Mouse (Mus musculus) kidney, postnatal 4 days (tissue): Measurements from ENCODE around the gene Ptpru.
A peak's percentile ranks its signal among the peaks of the same experiment; 100 is the strongest.
"Not testable (repeated sequence)": the region's sequence is repeated elsewhere in the genome, so short reads cannot be mapped to it uniquely, and the experiment has no call there.

ENCODE experiments used
- DNase-seq, 2 experiments: peaks; one replicate each; pipeline ENCODE4 v3.0.0; 2021; ENCODE audit warnings: mixed read lengths in 2 of 2

Gene Ptpru

GRCm38 (mm10) chr4:131833971-131834609 is 4.0 kb downstream of the Ptpru start:
- peak; percentile 81 to 85 for DNase-seq

DNA sequence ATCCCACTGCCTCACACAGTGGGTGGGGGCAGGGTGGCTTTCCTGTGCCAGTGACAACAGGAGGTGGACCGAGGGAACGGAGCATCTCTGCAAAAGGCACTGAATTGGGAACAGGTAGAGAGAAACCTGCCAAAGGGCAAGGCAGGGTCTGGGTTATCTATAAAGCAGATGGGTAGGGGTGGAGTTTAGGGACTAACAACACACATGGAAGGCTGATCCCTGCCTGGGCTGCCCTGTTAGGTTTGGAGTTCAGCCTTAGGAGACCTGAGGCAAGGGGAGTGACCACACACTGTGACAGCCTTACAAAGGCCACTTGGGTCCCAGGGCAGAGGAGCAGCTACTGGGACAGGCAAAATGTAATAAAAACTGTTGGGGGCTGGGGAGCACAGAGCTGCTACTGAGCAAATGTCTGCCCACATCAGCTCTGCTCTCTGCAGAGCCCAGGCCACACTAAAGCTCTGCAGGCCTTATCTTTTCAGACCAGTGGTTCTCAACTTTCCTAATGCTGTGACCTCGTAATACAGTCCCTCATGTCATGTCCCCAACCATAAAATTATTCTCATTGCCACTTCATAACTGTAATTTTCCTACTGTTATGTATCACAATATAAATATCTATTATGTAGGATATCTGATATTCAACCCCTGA is 5.2 kb downstream of the Ptpru start:
- DNase-seq = no peak

GRCm38 (mm10) chr4:131831546-131832045 is 6.5 kb downstream of the Ptpru start:
- no peak for DNase-seq

DNA sequence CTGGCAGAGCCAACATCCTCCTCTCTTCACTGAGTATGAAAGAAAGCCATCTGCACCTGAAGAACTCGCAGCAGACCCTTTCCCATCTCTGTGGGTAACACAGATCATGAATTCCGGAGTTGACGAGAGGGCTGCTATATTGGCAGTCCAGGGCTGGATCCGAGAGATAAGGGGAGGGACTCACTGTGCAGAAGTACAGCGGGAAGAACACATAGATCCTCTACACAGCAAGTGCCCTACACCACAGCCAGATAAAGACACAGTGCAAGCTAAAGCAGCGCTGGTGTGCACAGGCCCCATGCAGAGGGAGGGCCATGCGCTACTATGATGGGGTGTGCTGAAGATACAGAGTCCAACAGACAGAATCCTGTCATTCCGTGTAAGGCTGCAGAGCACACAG is 9.0 kb downstream of the Ptpru start:
- DNase-seq = no peak

GRCm38 (mm10) chr4:131826905-131827304 is 11.2 kb downstream of the Ptpru start:
- DNase-seq = peak; percentile 70 to 74

GRCm38 (mm10) chr4:131825830-131826229 is 12.3 kb downstream of the Ptpru start:
- DNase-seq = peak; percentile 46 to 48

DNA sequence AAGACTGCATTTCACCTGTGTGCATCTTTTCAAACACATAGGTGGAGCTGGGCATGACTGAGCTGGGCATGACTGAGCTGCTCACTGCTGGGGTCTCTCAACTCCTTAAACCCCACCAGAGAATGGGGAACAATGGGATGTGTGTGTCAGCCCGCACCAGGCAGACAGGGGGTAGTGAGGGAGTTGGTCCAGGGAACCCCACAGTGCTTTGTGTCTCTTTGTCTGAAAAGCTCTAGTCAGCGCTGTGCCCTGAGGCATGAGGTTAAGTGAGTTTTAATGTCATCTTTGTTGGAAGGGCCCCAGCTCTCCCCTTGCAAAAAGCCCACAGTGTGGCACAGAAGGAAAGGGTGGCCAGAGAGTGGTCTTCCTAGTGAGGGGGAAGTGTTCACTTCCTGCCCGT is 13.1 kb downstream of the Ptpru start:
- DNase-seq = no peak

- no peak for DNase-seq
These were observed 15.5 kb downstream of the Ptpru start for GRCm38 (mm10) chr4:131822583-131822982.

DNA sequence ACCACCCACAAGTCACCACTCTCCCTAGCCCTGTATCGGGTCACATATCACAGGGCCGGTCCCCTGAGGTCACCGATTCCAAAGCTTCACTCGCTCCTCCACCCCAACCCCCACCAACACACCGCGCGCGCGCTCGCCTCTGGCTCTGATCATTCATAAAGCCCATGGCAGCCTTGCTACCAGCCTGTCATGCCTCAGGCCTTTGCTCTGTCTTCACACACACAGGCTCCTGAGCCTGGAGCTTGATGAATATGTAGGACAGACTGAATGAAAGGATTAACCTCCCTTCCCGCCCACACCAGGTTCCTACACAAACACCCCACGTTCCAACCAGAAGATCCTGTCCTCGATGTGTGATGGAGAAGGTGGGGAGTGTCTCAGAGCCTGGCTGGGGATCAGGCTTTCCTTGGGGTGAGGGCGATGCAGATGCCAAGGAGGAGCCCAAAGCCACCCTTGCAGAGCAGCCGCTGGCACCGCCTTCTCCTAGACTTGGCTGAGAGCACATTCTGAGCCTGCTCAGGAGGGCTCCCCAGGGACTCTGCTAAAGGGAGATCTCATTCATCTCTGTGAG is 16.8 kb downstream of the Ptpru start:
- no peak for DNase-seq

- DNase-seq = no peak
These were observed 19.2 kb downstream of the Ptpru start for GRCm38 (mm10) chr4:131818926-131819325.

DNA sequence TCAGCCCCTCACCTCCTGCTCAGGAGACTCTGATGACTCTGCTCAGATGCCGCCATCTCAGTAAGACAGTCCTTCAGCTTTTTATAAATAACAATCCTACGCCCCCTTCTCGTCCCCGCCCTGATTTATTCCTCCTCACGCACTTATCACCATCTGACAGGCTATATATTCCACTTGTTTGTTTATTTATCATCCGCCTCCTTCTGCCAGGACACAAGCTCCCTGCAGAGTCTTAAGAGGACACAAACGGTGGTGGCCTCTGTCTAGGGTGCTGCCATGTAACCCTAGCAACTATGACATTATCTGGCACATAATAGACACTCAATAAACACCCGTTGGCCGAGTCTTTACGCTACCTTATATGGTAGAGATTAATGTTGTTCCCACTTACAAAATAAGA is 22.3 kb downstream of the Ptpru start:
- DNase-seq = no peak

GRCm38 (mm10) chr4:131814869-131815268 is 23.2 kb downstream of the Ptpru start:
- no peak for DNase-seq

DNA sequence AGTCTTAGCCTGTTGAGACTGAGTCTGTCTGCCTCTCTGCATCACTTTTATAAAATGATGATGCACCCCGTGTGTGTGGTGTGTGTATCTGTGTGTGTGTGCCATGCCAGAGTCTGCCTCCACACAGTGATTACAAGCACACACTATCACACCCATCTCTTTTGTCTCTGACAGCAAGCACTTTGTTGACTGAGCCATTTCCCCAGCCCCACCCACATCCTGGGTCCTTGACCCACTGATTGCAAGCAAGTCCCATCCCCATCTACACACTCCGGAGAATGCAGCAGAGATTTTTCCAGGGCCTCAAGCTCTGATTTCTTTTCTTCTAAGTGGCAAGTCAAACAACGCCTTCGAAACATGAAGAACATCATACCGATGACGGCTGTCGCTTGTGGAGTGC is 24.3 kb downstream of the Ptpru start:
- no peak for DNase-seq

- DNase-seq = no peak
These were observed 25.6 kb downstream of the Ptpru start for GRCm38 (mm10) chr4:131812458-131812857.

DNA sequence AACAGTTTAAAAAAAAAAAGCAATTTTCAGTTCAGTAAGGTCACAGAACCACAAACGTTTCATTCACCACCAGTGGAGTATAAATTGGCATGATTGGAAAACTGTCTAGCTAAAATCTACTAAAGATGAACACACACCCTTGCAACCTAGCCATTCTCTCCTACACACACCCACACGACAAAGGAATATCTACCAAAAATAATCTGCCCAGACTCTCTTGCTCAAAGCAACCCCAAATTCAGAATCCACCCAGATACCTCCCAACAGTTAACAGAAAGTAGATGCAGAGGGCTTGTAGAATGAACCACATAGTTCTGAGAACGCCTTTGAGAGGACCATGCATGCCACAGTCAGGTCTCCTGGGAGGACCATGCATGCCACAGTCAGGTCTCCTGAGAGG is 32.8 kb downstream of the Ptpru start:
- DNase-seq = no peak

DNA sequence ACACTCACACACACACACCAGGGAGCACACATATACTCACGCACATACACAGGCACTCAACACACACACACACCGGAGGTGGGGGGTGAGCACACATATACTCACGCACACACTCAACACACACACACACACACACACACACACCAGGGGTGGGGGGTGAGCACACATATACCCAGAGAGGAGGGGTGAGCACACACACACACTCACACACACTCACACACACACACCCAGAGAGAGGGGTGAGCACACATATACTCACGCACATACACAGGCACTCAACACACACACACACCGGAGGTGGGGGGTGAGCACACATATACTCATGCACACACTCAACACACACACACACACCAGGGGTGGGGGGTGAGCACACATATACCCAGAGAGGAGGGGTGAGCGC is 33.4 kb downstream of the Ptpru start:
- DNase-seq = not testable (repeated sequence)

DNA sequence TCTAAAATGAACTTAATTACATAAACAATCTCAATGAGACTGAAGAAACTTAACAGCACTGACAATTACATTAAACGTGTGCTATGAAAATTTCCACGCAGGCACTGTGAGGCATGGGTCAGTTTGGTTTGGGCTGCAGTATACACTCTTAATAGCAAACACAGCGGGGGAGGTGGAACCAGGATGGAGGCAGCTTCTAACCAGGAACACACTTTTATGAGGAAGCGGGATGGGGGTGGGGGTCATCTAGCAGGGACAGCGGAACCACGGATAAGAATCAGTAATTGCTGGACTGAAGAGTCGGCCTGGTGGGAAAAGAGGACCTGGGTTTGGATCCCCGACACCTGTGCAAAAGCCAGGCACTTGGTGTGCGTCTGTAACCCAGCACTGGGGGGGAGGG is 34.2 kb downstream of the Ptpru start:
- DNase-seq = peak; percentile 57 to 72

DNA sequence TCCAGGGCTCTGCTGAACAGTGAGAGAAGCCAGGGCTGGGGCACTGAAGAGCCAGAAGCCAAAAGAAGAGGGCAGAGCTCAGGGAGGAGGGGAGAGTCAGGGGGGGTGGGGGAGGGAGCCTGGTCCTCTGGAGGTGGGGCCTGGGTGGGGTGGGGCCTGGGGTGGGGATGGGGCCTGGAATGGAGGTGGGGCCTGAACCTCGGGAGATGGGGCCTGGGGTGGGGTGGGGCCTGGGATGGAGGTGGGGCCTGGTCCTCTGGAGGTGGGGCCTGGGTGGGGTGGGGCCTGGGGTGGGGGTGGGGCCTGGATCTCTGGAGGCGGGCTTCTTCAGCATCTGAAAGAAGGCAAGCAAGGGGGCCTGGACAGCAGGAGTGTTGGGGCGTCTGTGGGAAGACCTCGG is 39.1 kb downstream of the Ptpru start:
- no peak for DNase-seq

GRCm38 (mm10) chr4:131797920-131798319 is 40.2 kb downstream of the Ptpru start:
- DNase-seq = no peak

DNA sequence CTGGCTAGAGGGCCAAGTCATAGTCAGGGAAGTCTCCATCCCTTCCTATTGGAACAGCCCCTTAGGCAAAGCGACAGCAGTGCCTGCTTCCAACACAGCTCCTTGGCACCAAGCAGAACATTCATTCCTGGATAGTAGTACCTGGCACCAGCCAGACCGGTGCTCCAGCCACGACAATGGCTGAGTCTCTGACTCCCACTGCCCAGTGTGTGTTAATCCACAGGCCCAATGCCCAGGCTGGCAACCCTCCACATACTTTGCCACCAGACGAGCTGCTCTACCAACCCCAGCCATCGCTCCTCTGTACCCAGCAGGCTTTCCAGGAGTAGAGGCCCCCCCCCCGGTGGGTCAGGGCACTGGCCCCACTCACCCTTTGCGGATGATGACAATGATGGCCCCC is 40.6 kb downstream of the Ptpru start:
- DNase-seq = no peak

GRCm38 (mm10) chr4:131796312-131797080 is 41.6 kb downstream of the Ptpru start:
- DNase-seq = no peak

DNA sequence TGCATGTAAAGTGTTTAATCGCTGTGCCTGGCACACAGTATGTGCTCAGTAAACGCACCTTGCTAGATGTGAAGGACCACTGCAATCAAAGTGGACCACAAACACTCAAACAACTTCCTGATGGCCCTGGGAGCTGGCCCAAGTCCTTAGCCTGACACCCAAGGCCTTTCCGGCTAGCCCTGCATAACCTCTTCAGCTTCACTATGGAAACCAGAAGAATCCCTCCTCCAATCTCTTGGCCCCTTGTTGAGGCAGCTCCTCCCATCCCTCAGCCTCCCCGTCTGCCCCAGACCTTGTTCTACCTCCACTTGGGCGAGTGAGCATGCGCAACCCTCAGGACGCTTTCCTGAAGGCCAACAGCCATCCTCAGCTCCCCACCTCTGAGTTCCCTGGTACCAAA is 51.3 kb downstream of the Ptpru start:
- no peak for DNase-seq

DNA sequence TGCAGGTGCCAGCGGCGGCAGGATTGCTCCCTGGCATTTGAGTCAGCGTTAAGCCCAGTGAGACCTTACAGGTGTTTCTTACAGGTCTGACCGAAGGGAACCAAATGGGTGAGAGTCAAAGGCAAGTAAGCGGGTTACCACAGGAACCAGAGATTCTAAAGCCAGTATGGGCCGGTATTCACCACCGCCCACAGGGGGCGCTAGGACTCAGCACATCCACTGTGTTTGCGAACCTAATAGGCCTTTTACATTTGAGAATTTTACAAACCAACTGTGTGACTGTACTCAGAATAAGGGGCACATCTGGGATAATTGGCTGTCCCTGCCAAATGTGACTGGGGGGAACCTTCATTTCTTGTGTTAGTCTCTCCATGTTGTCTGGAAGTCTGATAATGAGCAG is 54.1 kb downstream of the Ptpru start:
- peak; percentile 77 to 79 for DNase-seq

- DNase-seq = peak; percentile 44 to 58
These were observed 57.1 kb downstream of the Ptpru start for GRCm38 (mm10) chr4:131781023-131781422.
